Mouse (Mus musculus) ES-Bruce4 (cell line): ENCODE measurements around the gene Shisal2b. TPM values are rescaled to one million over a fixed set of nuclear protein-coding genes. Genes with fewer than 3 reads are reported as not detected.

Experiments
- H3K27ac ChIP-seq: 2 replicates; pipeline ENCODE4 v1.5.1; 2012; ENCODE audit warnings: low read length, inconsistent platforms; ENCODE audit not compliant: insufficient read depth
- H3K27me3 ChIP-seq: 2 replicates; pipeline ENCODE4 v1.6.1; 2012; ENCODE audit warnings: mild to moderate bottlenecking, low read length, inconsistent platforms; ENCODE audit not compliant: control insufficient read depth, poor library complexity, insufficient read depth, severe bottlenecking
- H3K36me3 ChIP-seq: 2 replicates; pipeline ENCODE4 v1.6.1; 2012; ENCODE audit warnings: inconsistent platforms, mild to moderate bottlenecking, low read length, moderate library complexity; ENCODE audit not compliant: control insufficient read depth, poor library complexity, insufficient read depth, severe bottlenecking
- H3K4me1 ChIP-seq: one replicate; pipeline ENCODE4 v1.8.1; 2011; ENCODE audit warnings: low read length; ENCODE audit not compliant: control insufficient read depth, insufficient read depth
- H3K4me3 ChIP-seq: 2 replicates; pipeline ENCODE4 v1.5.1; 2011; ENCODE audit warnings: low read depth, mild to moderate bottlenecking, low read length
- H3K9ac ChIP-seq: 2 replicates; pipeline ENCODE4 v1.6.1; 2012; ENCODE audit warnings: low read depth, mild to moderate bottlenecking, inconsistent platforms; ENCODE audit not compliant: poor library complexity, severe bottlenecking
- H3K9me3 ChIP-seq: replicated peaks from 2 replicates; pipeline ENCODE4 v1.6.1; 2012; ENCODE audit warnings: mild to moderate bottlenecking, low read length, inconsistent platforms; ENCODE audit not compliant: control insufficient read depth, poor library complexity, insufficient read depth, severe bottlenecking
- CTCF ChIP-seq: IDR thresholded peaks from one replicate; pipeline ENCODE4 v1.8.1; 2011; ENCODE audit warnings: low read depth, low read length
- EP300 ChIP-seq: IDR thresholded peaks from 2 replicates; pipeline ENCODE4 v1.6.1; 2011; ENCODE audit warnings: low read depth, low read length; ENCODE audit not compliant: insufficient read depth
- POLR2A ChIP-seq: IDR thresholded peaks from one replicate; pipeline ENCODE4 v1.8.1; 2011; ENCODE audit warnings: low read length; ENCODE audit not compliant: insufficient read depth
- polyA plus RNA-seq: library from polyadenylated mRNA; stranded (reverse); fragments of >200 nt; gene quantifications from 2 replicates; pipeline ENCODE4 v1.2.4, GENCODE M21; 2011; ENCODE audit warnings: low read depth; ENCODE audit not compliant: missing spikeins, insufficient read depth, insufficient read length

Gene Shisal2b
- polyA plus RNA-seq, 1 experiment = not detected

DNA sequence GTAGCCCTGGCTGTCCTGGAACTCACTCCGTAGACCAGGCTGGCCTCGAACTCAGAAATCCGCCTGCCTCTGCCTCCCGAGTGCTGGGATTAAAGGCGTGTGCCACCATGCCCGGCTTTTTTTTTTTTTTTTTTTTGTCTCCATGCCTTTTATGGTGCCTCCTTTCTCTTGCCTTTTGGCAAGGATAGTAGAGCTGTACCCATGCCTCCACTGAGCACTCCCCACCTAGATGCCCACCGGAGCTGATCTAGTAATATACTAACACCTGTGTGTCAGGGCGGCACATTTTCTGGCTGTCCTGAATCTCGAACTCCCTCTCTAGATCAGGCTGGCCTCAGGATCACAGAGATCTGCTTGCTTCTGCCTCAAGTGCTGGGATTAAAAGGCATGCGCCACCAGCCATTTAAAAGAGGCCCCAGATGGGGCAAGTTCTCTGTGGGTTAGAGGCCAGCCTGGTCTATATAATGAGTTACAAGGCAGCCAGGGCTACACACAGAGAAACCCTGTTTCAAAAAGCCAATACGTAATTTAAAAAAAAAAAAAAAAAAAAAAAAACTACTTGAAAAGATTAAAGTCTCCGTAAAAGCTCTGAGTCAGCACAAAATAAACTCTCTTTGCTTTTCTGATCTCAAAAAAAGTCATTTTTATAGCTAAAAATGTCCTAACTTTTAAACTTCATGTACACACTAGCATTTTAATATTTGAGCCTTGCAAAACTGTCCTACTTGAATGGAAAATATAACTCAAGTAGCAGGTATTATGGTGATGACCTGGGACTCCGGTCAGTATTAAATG is 20.2 kb downstream of the Shisal2b start:
- H3K27me3 ChIP-seq = no peaks in the 10 kb centered on the region
- no peaks in the 10 kb centered on the region for H3K9me3 ChIP-seq
- H3K4me1 ChIP-seq = no peaks in the 10 kb centered on the region
- no peak overlapping the region for H3K9ac ChIP-seq
- H3K36me3 ChIP-seq = no peaks in the 10 kb centered on the region
- H3K27ac ChIP-seq = no peak overlapping the region
- H3K4me3 ChIP-seq = no peak overlapping the region
- no peak for TF ChIP-seq CTCF
- TF ChIP-seq EP300 = no peak
- no peak for TF ChIP-seq POLR2A

DNA sequence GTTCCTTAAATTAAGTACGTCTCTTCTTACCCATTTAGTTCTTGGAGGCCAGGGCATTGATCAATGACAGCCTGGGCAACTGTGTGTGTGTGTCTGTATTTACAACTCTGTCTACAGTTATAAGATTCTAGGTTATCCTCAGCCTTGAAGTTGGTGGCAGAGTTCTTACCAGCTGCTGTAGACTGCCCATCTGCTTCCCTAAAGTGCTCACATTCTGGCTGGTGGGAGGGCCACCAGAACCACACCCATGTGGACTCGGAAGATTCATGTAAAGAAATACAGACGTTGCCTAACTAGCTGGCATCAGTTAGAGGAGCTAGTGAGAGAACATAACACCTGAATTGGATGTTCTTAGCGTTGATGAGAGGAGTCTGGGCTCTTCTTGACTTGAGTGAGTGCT is 21.8 kb downstream of the Shisal2b start:
- H3K27ac ChIP-seq = no peak overlapping the region
- H3K9ac ChIP-seq = no peak overlapping the region
- TF ChIP-seq EP300 = no peak
- TF ChIP-seq POLR2A = no peak
- TF ChIP-seq CTCF = no peak
- no peak overlapping the region for H3K4me3 ChIP-seq
- no peaks in the 10 kb centered on the region for H3K27me3 ChIP-seq
- no peaks in the 10 kb centered on the region for H3K4me1 ChIP-seq
- H3K36me3 ChIP-seq = 0 out of 2 replicates have a peak, but pooled peaks cover 4% of the 10 kb centered on the region
- H3K9me3 ChIP-seq = no peaks in the 10 kb centered on the region

DNA sequence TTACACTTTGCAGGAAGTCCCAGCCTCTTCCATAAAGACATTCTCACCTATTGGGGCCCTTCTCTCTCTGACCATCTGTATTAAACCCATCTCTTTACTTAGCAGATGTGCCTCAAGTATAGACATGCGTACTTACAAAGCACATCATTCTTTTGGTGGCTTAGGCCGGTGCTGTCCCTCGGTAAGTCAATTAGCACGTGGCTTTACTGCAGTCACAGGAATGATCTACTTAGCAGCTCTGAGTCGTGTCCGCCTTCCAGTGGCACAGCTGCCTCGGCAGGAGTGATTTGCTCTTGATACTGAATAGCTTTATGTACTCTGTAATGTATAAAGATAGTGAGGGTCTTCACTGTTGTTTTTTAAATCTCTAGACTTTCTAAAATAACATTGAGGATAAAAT is 26.1 kb downstream of the Shisal2b start:
- Histone ChIP-seq H3K27me3 (no peaks in the 10 kb centered on the region), H3K4me3 (no peak overlapping the region), H3K4me1 (no peaks in the 10 kb centered on the region), H3K27ac (no peak overlapping the region), H3K9me3 (no peaks in the 10 kb centered on the region), H3K36me3 (peaks cover 4% of the 10 kb centered on the region; the same call in 1 of the 2 replicates), H3K9ac (no peak overlapping the region)
- TF ChIP-seq EP300 (no peak), POLR2A (no peak), CTCF (no peak)

DNA sequence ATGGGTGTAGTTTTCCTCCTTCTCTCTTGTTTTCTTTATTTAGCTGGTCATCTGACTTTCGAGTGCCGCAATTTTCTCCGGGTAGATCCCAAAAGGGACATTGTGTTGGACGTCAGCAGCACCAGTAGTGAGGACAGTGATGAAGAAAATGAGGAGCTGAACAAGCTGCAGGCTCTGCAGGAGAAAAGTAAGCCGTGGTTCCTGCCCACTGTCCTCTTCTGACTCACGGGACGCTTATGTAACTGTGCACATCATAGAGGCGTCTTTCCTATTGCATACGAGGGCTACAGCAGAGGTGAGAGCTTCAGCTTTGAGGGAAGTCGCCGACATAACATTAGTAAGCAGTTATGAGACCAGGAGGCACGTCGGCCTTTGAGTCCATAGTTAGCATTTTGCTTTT is 30.9 kb downstream of the Shisal2b start:
- H3K27ac ChIP-seq = no peak overlapping the region
- no peak overlapping the region for H3K4me3 ChIP-seq
- H3K9ac ChIP-seq = no peak overlapping the region
- no peaks in the 10 kb centered on the region for H3K4me1 ChIP-seq
- no peaks in the 10 kb centered on the region for H3K27me3 ChIP-seq
- TF ChIP-seq POLR2A = no peak
- H3K36me3 ChIP-seq = peaks cover 8% of the 10 kb centered on the region; the same call in 1 of the 2 replicates
- H3K9me3 ChIP-seq = peaks cover 14% of the 10 kb centered on the region

DNA sequence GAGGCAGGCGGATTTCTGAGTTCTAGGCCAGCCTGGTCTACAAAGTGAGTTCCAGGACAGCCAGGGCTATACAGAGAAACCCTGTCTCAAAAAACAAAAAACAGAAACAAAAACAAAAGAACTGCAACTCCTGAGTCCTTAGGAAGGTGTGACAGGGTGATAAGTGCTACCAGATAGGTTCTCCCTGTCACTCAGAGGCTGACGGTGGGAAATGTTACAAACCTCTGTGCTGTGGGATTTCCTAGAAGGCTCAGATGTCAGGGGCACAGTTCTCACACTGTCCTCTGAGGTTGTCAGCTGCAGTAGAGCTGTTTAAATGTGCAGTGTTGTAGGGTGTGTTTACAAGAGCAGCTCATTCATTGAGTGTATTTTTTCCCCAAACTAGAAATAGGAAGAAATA is 38.2 kb downstream of the Shisal2b start:
- H3K27ac ChIP-seq = no peak overlapping the region
- H3K36me3 ChIP-seq = peaks cover 5% of the 10 kb centered on the region
- no peak for TF ChIP-seq POLR2A
- no peak overlapping the region for H3K4me3 ChIP-seq
- no peaks in the 10 kb centered on the region for H3K27me3 ChIP-seq
- no peaks in the 10 kb centered on the region for H3K4me1 ChIP-seq
- H3K9me3 ChIP-seq = peaks cover 25% of the 10 kb centered on the region
- no peak overlapping the region for H3K9ac ChIP-seq

DNA sequence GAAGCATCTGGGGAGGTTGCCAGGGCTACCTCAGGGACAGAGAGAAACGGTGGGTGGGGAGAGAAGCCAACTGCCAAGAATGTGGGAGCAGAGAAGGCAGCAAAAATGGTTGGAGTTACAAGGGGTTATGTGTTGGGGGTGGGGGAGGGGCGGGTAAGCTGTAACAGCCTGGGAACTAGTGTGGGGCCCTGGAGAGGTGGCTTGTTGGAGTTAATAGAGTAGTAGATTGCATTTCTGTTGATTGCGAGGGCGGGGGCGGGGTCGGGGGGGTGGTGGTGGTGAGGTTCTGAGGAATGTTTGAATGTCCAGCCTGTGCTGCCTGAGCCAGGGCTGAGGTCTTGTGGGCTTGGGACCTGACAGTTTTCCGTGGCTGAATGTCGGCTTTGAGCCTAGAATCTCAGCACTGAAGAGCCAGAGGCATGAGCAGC is 41.3 kb downstream of the Shisal2b start:
- peaks cover 7% of the 10 kb centered on the region for H3K9me3 ChIP-seq
- H3K27ac ChIP-seq = no peak overlapping the region

More for the DNA sequence above, 41.3 kb downstream of the Shisal2b start:
- TF ChIP-seq EP300 (no peak), POLR2A (no peak), CTCF (no peak)
- Histone ChIP-seq H3K4me1 (no peaks in the 10 kb centered on the region), H3K9ac (no peak overlapping the region), H3K27me3 (no peaks in the 10 kb centered on the region), H3K36me3 (peaks cover 2% of the 10 kb centered on the region), H3K4me3 (no peak overlapping the region)
